Mouse (Mus musculus) midbrain, postnatal 0 days (tissue): ENCODE measurements around the gene Ptpn1. TPM values are rescaled to one million over a fixed set of nuclear protein-coding genes. Genes with fewer than 3 reads are reported as not detected.

Experiments used
- ATAC-seq: fragments of 200-750 bp; cut with Nextera tagmentation; 2 replicates; pipeline ENCODE4 v1.8.0; 2017; ENCODE audit warnings: moderate number of reproducible peaks, mild to moderate bottlenecking, moderate TSS enrichment, moderate library complexity; ENCODE audit not compliant: low FRiP score
- DNase-seq: peaks from one replicate; pipeline ENCODE4 v3.0.0-alpha.2; 2015; ENCODE audit warnings: low spot score
- H3K27ac ChIP-seq: fragments of 300-500 bp; sonication (generic); 2 replicates; pipeline ENCODE4 v1.5.1; 2014; ENCODE audit warnings: low read depth, mild to moderate bottlenecking, low read length, mixed read lengths
- H3K27me3 ChIP-seq: fragments of 300-500 bp; sonication (generic); 2 replicates; pipeline ENCODE4 v1.6.1; 2014; ENCODE audit warnings: low read length, control low read depth, mixed read lengths; ENCODE audit not compliant: insufficient read depth
- H3K36me3 ChIP-seq: fragments of 300-500 bp; sonication (generic); 2 replicates; pipeline ENCODE4 v1.6.1; 2014; ENCODE audit warnings: low read length, control low read depth, mixed read lengths; ENCODE audit not compliant: insufficient read depth
- H3K4me1 ChIP-seq: fragments of 300-500 bp; sonication (generic); 2 replicates; pipeline ENCODE4 v1.6.1; 2014; ENCODE audit warnings: mild to moderate bottlenecking, control low read depth, antibody characterized with exemption, low read length, mixed read lengths; ENCODE audit not compliant: insufficient read depth
- H3K4me2 ChIP-seq: fragments of 300-500 bp; sonication (generic); 2 replicates; pipeline ENCODE4 v1.6.1; 2014; ENCODE audit warnings: low read depth, mild to moderate bottlenecking, low read length, mixed read lengths; ENCODE audit not compliant: poor library complexity, severe bottlenecking
- H3K4me3 ChIP-seq: fragments of 300-500 bp; sonication (generic); 2 replicates; pipeline ENCODE4 v1.5.1; 2014; ENCODE audit warnings: low read depth, mild to moderate bottlenecking, low read length, moderate library complexity
- H3K9ac ChIP-seq: fragments of 300-500 bp; sonication (generic); replicated peaks from 2 replicates; pipeline ENCODE4 v1.6.1; 2014; ENCODE audit warnings: mild to moderate bottlenecking, low read length, moderate library complexity, mixed read lengths; ENCODE audit not compliant: poor library complexity, severe bottlenecking
- H3K9me3 ChIP-seq: fragments of 300-500 bp; sonication (generic); 2 replicates; pipeline ENCODE4 v1.6.1; 2016; ENCODE audit warnings: low read length, control low read depth
- CTCF ChIP-seq: IDR thresholded peaks from 2 replicates; pipeline ENCODE4 v1.5.1; 2016; ENCODE audit warnings: antibody characterized with exemption, mild to moderate bottlenecking
- WGBS: fragments of 180-500 bp; shearing (Covaris S2); extraction: QIAGEN DNeasy Blood & Tissue Kit; methylation state at CpG from one replicate; pipeline ENCODE4 v1.1.7; 2014; 5-methylcytosine and 5-hydroxymethylcytosine counted together
- polyA plus RNA-seq: library from polyadenylated mRNA; unstranded; fragments of >200 nt; fragmentation: Nextera tagmentation; extraction: Ambion mirVana; gene quantifications from 2 replicates; pipeline ENCODE4 v1.2.1, GENCODE M21; 2015
- total RNA-seq: library from RNA; depleted of rRNA; stranded (reverse); fragments of >200 nt; gene quantifications from 2 replicates; pipeline ENCODE4 v1.2.3, GENCODE M21; 2014

Gene Ptpn1
- total and polyA plus RNA-seq, 2 experiments from 2014 or later = 42.7 to 59.1 TPM

GRCm38 (mm10) chr2:168003431-168003830 lies 71.6 kb downstream of the Ptpn1 start:
- Histone ChIP-seq H3K27ac (no peak overlapping the region), H3K4me3 (no peak overlapping the region), H3K9ac (no peak overlapping the region), H3K4me1 (no peaks in the 10 kb centered on the region), H3K36me3 (no peaks in the 10 kb centered on the region), H3K9me3 (0 out of 2 replicates have a peak, but pooled peaks cover 5% of the 10 kb centered on the region), H3K4me2 (no peak overlapping the region), H3K27me3 (no peaks in the 10 kb centered on the region)
- TF ChIP-seq CTCF = no peak
- no peak for ATAC-seq
- DNase-seq = no peak
- 54% methylated on average over 12 of the region's 12 CpGs for WGBS

GRCm38 (mm10) chr2:168004369-168004768 lies 72.5 kb downstream of the Ptpn1 start:
- DNase-seq (no peak), ATAC-seq (no peak)
- Histone ChIP-seq H3K27me3 (no peaks in the 10 kb centered on the region), H3K9ac (no peak overlapping the region), H3K4me2 (no peak overlapping the region), H3K4me3 (no peak overlapping the region), H3K27ac (no peak overlapping the region), H3K4me1 (no peaks in the 10 kb centered on the region), H3K36me3 (no peaks in the 10 kb centered on the region), H3K9me3 (0 out of 2 replicates have a peak, but pooled peaks cover 5% of the 10 kb centered on the region)
- 50% methylated on average over 2 of the region's 2 CpGs for WGBS
- peak; percentile 53 for TF ChIP-seq CTCF

GRCm38 (mm10) chr2:168005005-168005404 lies 73.1 kb downstream of the Ptpn1 start:
- no peak for TF ChIP-seq CTCF
- 86% methylated on average over 3 of the region's 3 CpGs for WGBS
- Histone ChIP-seq H3K4me3 (no peak overlapping the region), H3K36me3 (no peaks in the 10 kb centered on the region), H3K4me2 (no peak overlapping the region), H3K27me3 (no peaks in the 10 kb centered on the region), H3K27ac (no peak overlapping the region), H3K4me1 (no peaks in the 10 kb centered on the region), H3K9me3 (0 out of 2 replicates have a peak, but pooled peaks cover 5% of the 10 kb centered on the region), H3K9ac (no peak overlapping the region)
- no peak for ATAC-seq
- DNase-seq = no peak

- Histone ChIP-seq H3K27ac (no peak overlapping the region), H3K4me1 (0 out of 2 replicates have a peak, but pooled peaks cover 2% of the 10 kb centered on the region), H3K9me3 (0 out of 2 replicates have a peak, but pooled peaks cover under 1% of the 10 kb centered on the region), H3K4me2 (no peak overlapping the region), H3K4me3 (no peak overlapping the region), H3K9ac (no peak overlapping the region), H3K27me3 (no peaks in the 10 kb centered on the region), H3K36me3 (no peaks in the 10 kb centered on the region)
- DNase-seq (no peak), ATAC-seq (no peak)
- WGBS = 68% methylated on average over 3 of the region's 3 CpGs
- TF ChIP-seq CTCF = no peak
Measured at GRCm38 (mm10) chr2:168005616-168006015, 73.8 kb downstream of the Ptpn1 start.

- no peak for TF ChIP-seq CTCF
- Histone ChIP-seq H3K4me2 (no peak overlapping the region), H3K27ac (no peak overlapping the region), H3K27me3 (no peaks in the 10 kb centered on the region), H3K9ac (no peak overlapping the region), H3K9me3 (no peaks in the 10 kb centered on the region), H3K4me1 (0 out of 2 replicates have a peak, but pooled peaks cover 2% of the 10 kb centered on the region), H3K36me3 (no peaks in the 10 kb centered on the region), H3K4me3 (no peak overlapping the region)
- 83% methylated on average over 6 of the region's 6 CpGs for WGBS
- ATAC-seq (no peak), DNase-seq (no peak)
Measured at GRCm38 (mm10) chr2:168006489-168006888, 74.6 kb downstream of the Ptpn1 start.

- no peak overlapping the region for H3K4me2 ChIP-seq
- no peak overlapping the region for H3K9ac ChIP-seq
- 0 out of 2 replicates have a peak, but pooled peaks cover 2% of the 10 kb centered on the region for H3K4me1 ChIP-seq
- H3K9me3 ChIP-seq = no peaks in the 10 kb centered on the region
- DNase-seq (no peak), ATAC-seq (no peak)
- no peaks in the 10 kb centered on the region for H3K36me3 ChIP-seq
- 57% methylated on average over 3 of the region's 3 CpGs for WGBS
- TF ChIP-seq CTCF = no peak
- no peaks in the 10 kb centered on the region for H3K27me3 ChIP-seq
- H3K4me3 ChIP-seq = no peak overlapping the region
- H3K27ac ChIP-seq = no peak overlapping the region
Measured at GRCm38 (mm10) chr2:168008132-168008531, 76.3 kb downstream of the Ptpn1 start.
